Mouse (Mus musculus) ES-Bruce4 (cell line): ENCODE results near the gene Ndufs6.

Source experiments
- CTCF ChIP-seq: IDR thresholded peaks from one replicate; pipeline ENCODE4 v1.8.1; 2011; ENCODE audit warnings: low read depth, low read length
- POLR2A ChIP-seq: IDR thresholded peaks from one replicate; pipeline ENCODE4 v1.8.1; 2011; ENCODE audit warnings: low read length; ENCODE audit not compliant: insufficient read depth

- TF ChIP-seq CTCF (no peak), POLR2A (no peak)
Observed at GRCm38 (mm10) chr13:73347171-73347570, 18.8 kb upstream of the Ndufs6 start.
